Mouse (Mus musculus) forebrain, embryonic 16.5 days (tissue): Measurements from ENCODE around the gene Def8. TPM values are rescaled to one million over a fixed set of nuclear protein-coding genes. Genes with fewer than 3 reads are reported as not detected.
"Not testable (repeated sequence)": the region's sequence is repeated elsewhere in the genome, so short reads cannot be mapped to it uniquely, and the experiment has no call there.

ENCODE experiments used
- ATAC-seq: fragments of 200-750 bp; cut with Nextera tagmentation; 2 replicates; pipeline ENCODE4 v1.8.0; 2017; ENCODE audit warnings: mild to moderate bottlenecking, moderate library complexity
- H3K27ac ChIP-seq: fragments of 300-500 bp; sonication (generic); 2 replicates; pipeline ENCODE4 v1.5.1; 2014; ENCODE audit warnings: low read length, control low read depth
- H3K27me3 ChIP-seq: fragments of 300-500 bp; sonication (generic); replicated peaks from 2 replicates; pipeline ENCODE4 v1.6.1; 2014; ENCODE audit warnings: low read length; ENCODE audit not compliant: control insufficient read depth, insufficient read depth
- H3K36me3 ChIP-seq: fragments of 300-500 bp; sonication (generic); 2 replicates; pipeline ENCODE4 v1.6.1; 2014; ENCODE audit not compliant: control insufficient read depth, insufficient read depth
- H3K4me1 ChIP-seq: fragments of 300-500 bp; sonication (generic); replicated peaks from 2 replicates; pipeline ENCODE4 v1.6.1; 2014; ENCODE audit warnings: low read length; ENCODE audit not compliant: control insufficient read depth, insufficient read depth
- H3K4me2 ChIP-seq: fragments of 300-500 bp; sonication (generic); 2 replicates; pipeline ENCODE4 v1.6.1; 2014; ENCODE audit warnings: mild to moderate bottlenecking, low read length, control low read depth
- H3K4me3 ChIP-seq: fragments of 300-500 bp; sonication (generic); replicated peaks from 2 replicates; pipeline ENCODE4 v1.5.1; 2014; ENCODE audit warnings: mild to moderate bottlenecking, low read length, control low read depth
- H3K9ac ChIP-seq: fragments of 300-500 bp; sonication (generic); replicated peaks from 2 replicates; pipeline ENCODE4 v1.6.1; 2014; ENCODE audit warnings: low read depth, low read length, control low read depth
- H3K9me3 ChIP-seq: fragments of 300-500 bp; sonication (generic); 2 replicates; pipeline ENCODE4 v1.6.1; 2016; ENCODE audit warnings: low read length; ENCODE audit not compliant: control insufficient read depth
- WGBS: fragments of 180-500 bp; shearing (Covaris S2); extraction: QIAGEN DNeasy Blood & Tissue Kit; methylation state at CpG from one replicate; pipeline ENCODE4 v1.1.7; 2014; 5-methylcytosine and 5-hydroxymethylcytosine counted together
- polyA plus RNA-seq: library from polyadenylated mRNA; unstranded; fragments of >200 nt; fragmentation: Nextera tagmentation; extraction: Ambion mirVana; gene quantifications from 2 replicates; pipeline ENCODE4 v1.2.1, GENCODE M21; 2015

Def8 gene
- polyA plus RNA-seq, 1 experiment from 2014 or later = 48.3 TPM

DNA sequence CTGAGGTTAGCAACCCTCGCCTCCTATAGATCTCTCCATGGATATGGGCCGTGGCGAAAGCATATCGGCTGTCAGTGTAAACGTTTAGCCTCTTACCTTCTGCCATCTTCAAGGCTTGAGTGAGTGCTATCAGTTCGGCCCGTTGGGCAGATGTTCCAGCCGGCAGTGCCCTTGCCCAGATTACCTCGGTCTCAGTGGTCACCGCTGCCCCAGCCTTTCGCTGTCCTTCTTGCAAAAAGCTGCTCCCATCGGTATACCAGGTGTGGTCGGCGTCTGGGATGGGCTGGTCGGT lies 6.3 kb downstream of the Def8 start:
- peaks cover 30% of the 10 kb centered on the region for H3K9me3 ChIP-seq
- not testable (repeated sequence) for H3K9ac ChIP-seq, ATAC-seq, H3K27ac ChIP-seq, H3K4me1 ChIP-seq, H3K36me3 ChIP-seq, H3K27me3 ChIP-seq, H3K4me3 ChIP-seq, H3K4me2 ChIP-seq
- WGBS = 94% methylated on average over 13 of the region's 15 CpGs

DNA sequence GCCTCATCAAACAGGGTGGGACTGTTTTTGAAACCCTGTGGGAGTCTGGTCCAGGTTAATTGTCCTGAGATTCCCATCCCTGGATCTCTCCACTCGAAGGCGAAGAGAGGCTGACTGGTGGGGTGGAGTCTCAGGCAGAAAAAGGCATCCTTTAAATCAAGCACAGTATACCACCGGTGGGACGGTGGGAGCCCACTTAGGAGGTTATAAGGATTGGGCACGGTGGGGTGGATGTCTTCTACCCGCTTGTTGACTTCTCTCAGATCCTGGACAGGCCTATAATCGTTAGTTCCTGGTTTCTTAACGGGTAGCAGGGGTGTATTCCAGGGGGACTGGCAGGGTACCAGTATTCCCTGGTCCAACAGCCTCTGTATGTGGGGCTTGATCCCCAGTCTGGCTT lies 7.6 kb downstream of the Def8 start:
- not testable (repeated sequence) for H3K27ac ChIP-seq, H3K4me3 ChIP-seq, ATAC-seq, H3K4me1 ChIP-seq, H3K4me2 ChIP-seq, H3K9ac ChIP-seq, H3K27me3 ChIP-seq, H3K36me3 ChIP-seq
- 94% methylated on average over 8 of the region's 8 CpGs for WGBS
- peaks cover 30% of the 10 kb centered on the region for H3K9me3 ChIP-seq

GRCm38 (mm10) chr8:123431616-123432365 lies 8.5 kb downstream of the Def8 start:
- no peaks in the 10 kb centered on the region for H3K27me3 ChIP-seq
- no peaks in the 10 kb centered on the region for H3K36me3 ChIP-seq
- H3K9ac ChIP-seq = no peak overlapping the region
- no peak for ATAC-seq
- H3K4me1 ChIP-seq = no peaks in the 10 kb centered on the region
- WGBS = 96% methylated on average over 25 of the region's 25 CpGs
- peaks cover 29% of the 10 kb centered on the region for H3K9me3 ChIP-seq
- H3K27ac ChIP-seq = no peak overlapping the region
- H3K4me2 ChIP-seq = no peak overlapping the region
- no peak overlapping the region for H3K4me3 ChIP-seq

- Histone ChIP-seq H3K9me3 (peaks cover 23% of the 10 kb centered on the region), H3K27me3 (no peaks in the 10 kb centered on the region), H3K27ac (no peak overlapping the region), H3K4me3 (no peak overlapping the region), H3K4me2 (no peak overlapping the region), H3K9ac (no peak overlapping the region), H3K4me1 (no peaks in the 10 kb centered on the region), H3K36me3 (no peaks in the 10 kb centered on the region)
- 98% methylated on average over 16 of the region's 16 CpGs for WGBS
- no peak for ATAC-seq
These were observed 9.1 kb downstream of the Def8 start for GRCm38 (mm10) chr8:123432381-123432780.

DNA sequence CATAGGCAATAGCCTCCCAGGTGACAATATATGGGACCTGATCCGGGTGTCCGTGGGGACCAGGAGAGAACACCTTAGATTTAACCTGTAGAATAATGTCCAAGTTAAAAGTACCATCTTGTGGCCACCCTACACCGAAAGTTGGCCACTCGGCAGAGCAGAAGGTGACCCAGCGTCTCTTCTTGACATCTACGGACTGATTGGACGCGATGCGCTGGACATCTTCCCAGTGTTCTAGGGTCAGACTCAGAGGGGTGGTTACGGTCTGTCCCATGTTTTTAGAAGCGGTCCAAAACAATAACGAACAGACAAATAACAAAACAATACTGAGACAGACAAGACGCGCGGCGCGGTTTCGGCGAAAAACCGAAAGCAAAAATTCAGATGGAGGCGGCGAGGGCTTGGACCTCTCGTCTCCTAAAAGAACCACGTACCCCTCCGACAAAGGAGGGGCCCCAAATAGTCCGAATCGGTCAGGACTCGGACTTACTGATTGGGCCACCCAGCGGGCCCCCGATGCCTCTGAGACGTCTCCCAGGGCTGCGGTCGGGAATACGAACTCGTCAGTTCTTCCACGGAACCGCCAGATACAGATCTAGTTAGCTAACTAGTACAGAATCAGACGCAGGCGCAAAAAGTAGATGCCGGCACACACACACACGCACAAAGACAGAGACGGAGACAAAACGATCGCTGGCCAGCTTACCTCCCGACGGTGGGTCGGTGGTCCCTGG lies 10.1 kb downstream of the Def8 start:
- not testable (repeated sequence) for H3K27ac ChIP-seq, H3K9ac ChIP-seq, H3K4me3 ChIP-seq, H3K4me1 ChIP-seq, H3K27me3 ChIP-seq, H3K4me2 ChIP-seq, ATAC-seq, H3K36me3 ChIP-seq
- WGBS = 96% methylated on average over 40 of the region's 47 CpGs
- H3K9me3 ChIP-seq = peaks cover 14% of the 10 kb centered on the region

GRCm38 (mm10) chr8:123441788-123442187 lies 18.5 kb downstream of the Def8 start:
- H3K9ac ChIP-seq = no peak overlapping the region
- H3K27me3 ChIP-seq = no peaks in the 10 kb centered on the region
- H3K27ac ChIP-seq = no peak overlapping the region
- H3K9me3 ChIP-seq = no peaks in the 10 kb centered on the region
- H3K4me2 ChIP-seq = no peak overlapping the region
- no peak overlapping the region for H3K4me3 ChIP-seq
- ATAC-seq = no peak
- H3K36me3 ChIP-seq = no peaks in the 10 kb centered on the region
- 94% methylated on average over 2 of the region's 2 CpGs for WGBS
- peaks cover 12% of the 10 kb centered on the region for H3K4me1 ChIP-seq

DNA sequence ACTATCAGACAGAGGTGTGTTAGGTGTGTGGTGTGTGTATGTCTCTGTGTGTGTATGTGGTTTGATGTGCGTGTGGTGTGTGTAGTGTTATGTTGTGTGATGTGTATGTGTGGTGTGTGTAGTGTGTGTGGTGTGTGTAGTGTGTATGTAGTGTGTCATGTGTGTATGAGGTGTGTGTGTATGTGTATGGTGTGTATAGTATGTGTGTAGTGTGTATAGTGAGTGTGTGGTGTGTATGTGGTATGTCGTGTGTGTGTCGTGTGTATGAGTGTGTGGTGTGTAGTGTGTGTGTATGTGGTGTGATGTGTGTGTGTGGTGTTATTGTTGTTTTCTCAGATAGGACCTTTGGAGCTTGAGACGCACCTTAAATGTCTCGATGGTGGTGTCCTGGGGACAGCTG lies 19.0 kb downstream of the Def8 start:
- WGBS = 81% methylated on average over 5 of the region's 5 CpGs
- no peak for ATAC-seq
- peak overlapping the region; percentile 84; the same call in 1 of the 2 replicates for H3K4me3 ChIP-seq
- H3K4me2 ChIP-seq = peak overlapping the region; percentile 83
- no peaks in the 10 kb centered on the region for H3K27me3 ChIP-seq
- H3K4me1 ChIP-seq = peaks cover 12% of the 10 kb centered on the region
- no peak overlapping the region for H3K9ac ChIP-seq
- H3K9me3 ChIP-seq = no peaks in the 10 kb centered on the region
- no peaks in the 10 kb centered on the region for H3K36me3 ChIP-seq
- no peak overlapping the region for H3K27ac ChIP-seq

- ATAC-seq = peak; percentile 96
- under 1% methylated on average over 41 of the region's 41 CpGs for WGBS
These were observed 19.7 kb downstream of the Def8 start for GRCm38 (mm10) chr8:123442871-123443575.

GRCm38 (mm10) chr8:123443576-123443921 lies 20.2 kb downstream of the Def8 start:
- peaks cover 12% of the 10 kb centered on the region for H3K4me1 ChIP-seq
- H3K9ac ChIP-seq = peak overlapping the region; percentile 83
- peak overlapping the region; percentile 83 for H3K4me2 ChIP-seq
- ATAC-seq = no peak
- no peak overlapping the region; the same call in 1 of the 2 replicates for H3K27ac ChIP-seq
- peak overlapping the region; percentile 84 for H3K4me3 ChIP-seq
- H3K36me3 ChIP-seq = no peaks in the 10 kb centered on the region
- WGBS = 19% methylated on average over 4 of the region's 4 CpGs
- no peaks in the 10 kb centered on the region for H3K9me3 ChIP-seq
- H3K27me3 ChIP-seq = no peaks in the 10 kb centered on the region

More at GRCm38 (mm10) chr8:123442871-123443575, 19.7 kb downstream of the Def8 start:
- no peaks in the 10 kb centered on the region for H3K36me3 ChIP-seq
- peak overlapping the region; percentile 84 for H3K4me3 ChIP-seq
- H3K9ac ChIP-seq = peak overlapping the region; percentile 83
- H3K27me3 ChIP-seq = no peaks in the 10 kb centered on the region
- peak overlapping the region; percentile 83 for H3K4me2 ChIP-seq
- H3K4me1 ChIP-seq = peaks cover 12% of the 10 kb centered on the region
- no peaks in the 10 kb centered on the region for H3K9me3 ChIP-seq
- peak overlapping the region; percentile 31 for H3K27ac ChIP-seq
